Mouse (Mus musculus) heart, adult 8-10 months (tissue): Measurements from ENCODE around the gene Sema3a. TPM values are rescaled to one million over a fixed set of nuclear protein-coding genes. Genes with fewer than 3 reads are reported as not detected.

Experiments used
- DNase-seq: peaks from one replicate; pipeline ENCODE4 v3.0.0; 2022; ENCODE audit warnings: low spot score
- total RNA-seq, 4 experiments: library from RNA; stranded (reverse); gene quantifications; 2 replicates each; pipeline ENCODE4 v1.2.4; 2022

The Sema3a gene
- 1 to 10 TPM; 1.4 to 2.2 (median 1.9) TPM for total RNA-seq

DNA sequence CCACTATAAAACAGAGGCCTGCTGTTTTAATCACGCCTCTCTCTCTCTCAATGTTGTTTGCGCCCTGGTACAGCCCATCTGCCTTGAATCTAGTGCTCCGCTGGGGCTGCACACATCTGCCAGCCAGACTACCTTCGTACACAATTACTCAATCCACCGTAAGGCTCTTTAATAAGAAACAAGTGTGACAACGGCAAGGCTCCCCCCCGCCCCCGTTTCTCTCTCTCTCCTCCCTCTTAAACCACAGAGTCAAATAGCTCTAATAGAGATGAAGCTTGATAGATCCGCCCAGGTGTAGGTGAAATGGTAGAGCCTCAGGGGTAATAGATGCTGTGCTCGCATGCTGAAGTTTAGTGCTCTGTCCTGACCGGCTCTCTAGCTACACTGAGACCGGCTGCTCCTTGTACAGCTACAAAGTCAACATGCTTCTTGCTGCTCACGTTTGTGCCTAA is at the start of gene Sema3a:
Gene Sema3a, plus strand, starts transcription at position 174 of the 452 bp plus-strand sequence.
- DNase-seq, result no peak

DNA sequence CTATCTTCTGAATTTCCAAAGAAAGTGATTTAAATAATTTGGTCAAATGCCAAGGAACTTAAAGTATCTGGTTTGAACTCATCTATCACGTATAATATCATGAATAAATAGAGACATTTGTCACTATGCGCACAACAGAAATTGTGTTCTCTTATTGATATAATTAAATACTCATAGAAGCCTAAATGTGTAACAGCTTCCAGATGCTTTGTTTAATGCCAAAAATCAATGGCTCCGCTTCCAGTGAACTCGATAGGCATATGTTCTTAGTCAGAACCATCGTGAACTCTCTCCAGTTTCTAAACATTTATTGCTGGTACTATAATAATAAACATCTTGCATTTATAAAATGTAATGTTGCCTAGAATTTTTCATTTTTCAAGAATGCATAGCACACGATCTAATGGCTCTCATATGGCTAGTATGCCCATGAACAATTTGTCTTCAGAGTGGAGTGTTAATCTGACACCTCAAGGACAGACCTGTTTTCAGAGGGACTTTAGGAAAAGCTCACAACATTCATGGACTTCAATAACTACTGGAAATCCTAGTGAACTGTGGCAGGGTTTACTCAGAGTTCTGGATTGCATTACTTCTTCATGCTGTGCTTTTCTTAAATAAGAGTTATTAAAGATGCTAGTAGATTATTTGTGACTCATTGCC is 40.3 kb upstream of the Sema3a start:
- no peak for DNase-seq

DNA sequence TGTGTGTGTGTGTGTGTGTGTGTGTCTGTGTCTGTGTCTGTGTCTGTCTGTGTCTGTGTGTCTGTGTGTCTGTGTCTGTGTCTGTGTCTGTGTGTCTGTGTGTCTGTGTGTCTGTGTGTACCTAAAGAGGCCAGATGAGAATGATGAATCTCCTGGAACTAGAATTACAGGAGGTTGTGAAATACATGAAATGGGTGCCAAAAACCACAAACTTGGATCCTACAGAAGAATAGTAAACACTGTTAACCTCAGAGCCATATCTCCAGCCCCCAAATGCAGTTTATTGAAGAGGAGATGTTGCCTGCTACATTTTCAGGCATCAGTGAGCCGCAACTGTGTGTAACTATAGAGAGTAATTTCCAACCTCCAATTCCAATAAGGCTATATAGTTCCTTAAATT is 34.8 kb upstream of the Sema3a start:
- DNase-seq, result no peak

DNA sequence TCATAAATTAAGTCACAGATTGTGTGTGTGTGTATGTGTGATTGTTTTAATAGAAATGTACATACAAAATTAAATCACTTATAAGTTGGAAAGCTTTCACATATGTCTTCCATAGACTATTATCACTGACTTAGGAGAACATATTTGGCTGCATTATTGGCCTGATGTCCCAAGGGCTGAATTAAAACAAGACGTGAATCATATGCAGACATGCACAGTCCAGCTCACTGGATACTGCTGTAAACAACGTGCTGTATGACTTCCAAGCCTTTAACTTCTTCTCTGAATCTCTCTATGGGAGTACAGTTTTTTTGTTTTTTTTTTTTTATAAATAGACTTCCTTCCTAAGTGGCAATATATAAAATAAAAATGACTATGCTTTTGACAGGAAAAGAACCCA is 15.7 kb upstream of the Sema3a start:
- DNase-seq, result no peak

DNA sequence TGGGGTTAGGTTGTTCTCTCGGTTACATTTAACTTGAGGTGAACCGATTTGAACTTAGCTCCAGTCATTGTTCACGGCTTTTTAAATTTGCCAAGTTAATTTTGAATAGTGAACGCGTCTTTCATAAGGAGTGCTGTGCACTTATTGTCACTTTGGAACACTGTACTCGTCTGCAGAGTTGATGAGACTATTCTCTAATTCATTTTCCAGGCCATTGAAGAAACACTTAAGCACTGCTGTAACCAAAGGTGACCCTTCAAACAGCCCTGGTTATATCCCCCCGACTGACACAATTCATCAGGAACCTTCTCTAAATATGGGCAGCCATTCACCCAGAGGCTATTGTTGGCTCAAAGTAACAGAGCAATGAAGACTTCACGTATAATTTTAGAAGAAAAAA is 8.0 kb upstream of the Sema3a start:
- DNase-seq, result no peak

DNA sequence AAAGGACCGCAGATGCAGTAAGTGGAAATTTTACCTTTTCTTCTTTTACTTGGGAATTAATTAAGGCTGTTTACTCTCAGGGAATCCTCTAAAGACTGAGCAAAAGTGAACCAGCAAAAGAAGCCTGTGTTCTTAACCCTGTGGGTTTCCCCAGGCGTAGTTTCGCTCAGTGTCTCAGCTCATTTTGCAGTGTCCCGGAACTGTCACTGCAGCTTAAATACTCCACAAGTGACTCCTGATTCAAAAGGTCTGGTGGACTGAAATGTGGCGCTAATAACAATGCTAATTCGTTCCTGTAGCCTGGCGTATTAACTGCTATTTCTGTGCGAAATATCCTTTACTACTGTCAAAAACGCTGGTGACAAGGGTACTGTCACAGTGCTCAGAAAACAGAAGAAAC is 543 bp downstream of the Sema3a start:
- no peak for DNase-seq

DNA sequence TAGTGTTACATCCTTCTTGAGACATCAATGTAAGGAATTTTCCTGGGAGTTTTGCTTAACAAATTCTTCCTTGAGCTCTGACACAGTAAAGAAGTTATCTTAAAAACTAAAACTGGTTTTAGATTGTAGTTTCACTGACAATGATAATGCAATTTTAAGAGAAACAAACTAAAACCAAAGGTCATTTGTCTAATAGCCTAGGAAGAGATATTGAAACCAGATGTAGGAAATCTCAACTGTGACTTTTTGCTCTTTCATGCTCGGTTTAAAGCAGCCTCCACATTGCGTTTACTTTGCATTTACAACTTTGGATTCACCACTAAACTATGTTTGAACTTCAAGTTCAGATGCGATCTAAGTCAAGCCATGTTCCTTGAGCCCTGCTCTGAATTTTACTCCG is 982 bp downstream of the Sema3a start:
- DNase-seq, result no peak

DNA sequence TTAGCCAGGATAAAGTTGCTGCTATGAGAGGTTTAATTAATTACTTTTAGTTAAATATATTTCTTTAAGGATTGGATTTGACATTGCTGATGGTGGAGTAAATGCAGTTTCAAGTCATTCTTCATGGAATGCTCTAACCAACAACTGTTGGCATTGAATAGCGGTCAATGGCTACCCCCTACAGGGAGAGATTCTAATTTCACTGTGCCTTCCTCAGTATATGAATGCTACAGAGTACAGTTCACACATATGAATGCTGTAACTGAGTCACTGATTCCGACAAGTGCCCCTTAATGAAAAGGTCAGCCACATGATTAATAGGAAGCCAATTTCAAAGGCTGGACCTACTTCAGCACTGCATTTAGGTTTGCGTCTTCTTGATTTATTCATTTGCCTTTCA is 1.9 kb downstream of the Sema3a start:
- no peak for DNase-seq

DNA sequence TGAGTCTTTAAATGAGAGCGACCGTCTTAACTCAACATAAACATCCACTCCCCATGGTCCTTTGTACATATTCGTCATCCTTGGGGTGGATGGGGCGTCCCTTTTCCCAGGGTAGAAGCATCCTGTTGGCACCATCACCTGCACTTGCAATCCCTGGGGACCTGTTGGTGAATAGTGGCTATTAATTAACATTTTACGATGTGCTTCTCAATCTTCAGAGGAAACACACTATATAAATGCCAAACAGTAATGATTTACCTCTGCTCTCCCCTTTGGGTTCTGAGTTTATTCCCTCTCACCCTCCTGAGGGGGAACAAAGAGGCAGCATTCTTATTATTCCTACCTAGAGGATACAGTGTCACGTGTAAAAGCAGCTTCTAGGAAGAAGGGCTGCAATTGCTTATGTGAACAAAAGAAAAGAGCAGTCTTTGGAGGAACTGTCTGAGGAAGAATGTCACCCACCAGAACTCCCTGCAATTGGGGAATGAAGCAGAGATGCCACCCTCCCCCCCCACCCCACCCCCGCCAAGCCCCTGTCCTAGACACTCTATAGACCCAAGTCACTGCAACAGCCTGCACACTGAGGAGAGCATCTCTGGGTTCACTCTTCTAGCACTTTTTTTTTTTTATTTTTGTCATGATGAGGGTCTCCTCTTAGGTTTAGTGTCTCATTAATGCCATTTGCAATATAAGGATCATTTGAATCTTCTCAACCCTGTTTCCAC is 19.7 kb downstream of the Sema3a start:
- DNase-seq, result no peak

DNA sequence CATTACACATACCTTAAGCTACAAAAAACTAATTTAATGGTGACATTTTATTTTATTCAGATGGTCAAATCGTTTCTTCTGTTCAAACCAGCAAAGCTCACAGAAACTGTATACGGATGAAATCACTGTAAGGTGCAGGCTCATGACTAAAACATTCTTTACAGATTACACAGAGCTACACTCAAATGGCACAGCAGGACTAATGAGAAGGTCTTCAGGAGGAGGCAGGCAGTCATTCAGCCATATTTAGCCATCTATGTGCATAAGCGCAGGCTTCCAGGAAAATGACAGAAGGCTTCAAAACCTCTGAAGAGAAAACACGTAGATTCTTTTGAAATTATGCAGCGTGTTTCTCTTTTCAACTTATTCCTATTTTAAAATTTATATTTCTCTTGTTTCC is 24.7 kb downstream of the Sema3a start:
- no peak for DNase-seq

DNA sequence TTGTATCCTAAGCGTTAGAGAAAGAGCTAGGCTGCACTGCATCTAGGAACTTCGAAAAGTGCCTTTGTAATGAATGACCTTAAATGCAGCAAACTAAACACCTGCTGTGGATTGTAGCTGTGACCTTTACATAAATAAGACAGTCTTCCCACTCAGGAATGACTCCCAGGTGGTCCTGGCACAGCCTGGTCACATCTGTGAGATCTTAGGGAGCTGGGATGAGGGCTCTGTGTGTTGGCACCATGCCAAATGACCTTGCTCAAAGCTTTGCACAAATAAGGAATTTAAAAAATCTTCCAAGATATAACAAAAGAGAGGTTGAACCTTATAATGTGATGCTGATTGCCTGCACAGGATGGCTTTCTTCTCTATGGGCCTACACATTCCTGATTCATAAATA is 25.8 kb downstream of the Sema3a start:
- DNase-seq, result no peak

DNA sequence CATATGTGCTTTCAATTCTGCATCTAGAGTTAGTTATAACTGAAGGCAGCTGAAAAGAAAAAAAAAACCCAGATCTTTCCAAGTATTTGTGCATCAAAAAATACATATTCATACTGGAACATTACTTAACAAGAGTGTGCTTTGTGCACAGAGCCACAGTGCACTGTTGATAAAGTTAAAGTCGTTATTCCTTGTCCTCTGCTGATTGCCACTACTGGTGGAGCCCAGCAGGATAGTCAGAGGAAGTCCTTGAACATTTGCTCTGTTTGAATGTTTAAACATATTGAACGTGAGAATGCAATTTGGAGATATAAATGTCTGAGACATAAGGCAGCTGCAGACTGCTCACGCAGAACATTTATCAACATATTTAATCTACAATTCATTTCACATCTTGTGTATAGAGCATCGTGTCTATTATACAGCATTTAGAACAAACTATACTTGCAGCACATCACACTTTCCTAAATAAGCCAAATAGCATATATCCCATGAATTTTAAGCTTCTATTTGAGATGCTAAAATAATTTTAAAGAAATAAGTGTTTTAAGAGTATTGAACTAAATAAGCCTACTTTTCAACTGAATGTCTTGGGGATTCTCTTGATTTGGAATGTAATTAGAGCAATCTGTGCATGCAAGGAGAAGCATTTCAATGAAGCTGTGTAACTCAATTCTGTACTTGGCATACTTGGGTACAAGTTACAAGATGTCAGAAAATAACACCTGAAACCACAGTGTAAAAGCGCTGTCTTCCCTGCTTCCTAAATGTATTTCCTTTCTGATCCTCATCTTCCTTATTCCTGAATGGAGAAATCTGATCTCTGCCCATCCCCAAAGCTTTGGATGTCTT is 32.8 kb downstream of the Sema3a start:
- no peak for DNase-seq

DNA sequence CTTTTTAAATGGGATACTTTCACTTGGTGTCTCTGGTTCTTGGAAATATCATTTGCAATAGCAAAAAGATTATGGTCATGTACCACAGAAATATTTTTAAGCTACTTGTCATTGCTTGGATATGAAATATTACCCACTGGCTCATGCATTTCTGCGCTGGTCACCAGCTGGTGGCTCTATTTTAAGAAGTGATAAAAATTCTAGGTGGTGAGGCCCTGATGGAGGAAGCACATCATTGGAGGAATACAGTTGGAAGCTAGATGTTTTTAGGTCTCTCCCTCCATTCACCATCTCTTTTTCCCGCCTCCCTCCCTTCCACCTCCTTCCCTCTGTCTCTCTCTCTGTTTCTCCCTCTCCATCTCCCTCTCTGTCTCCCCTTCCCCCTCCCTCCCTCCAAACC is 57.0 kb downstream of the Sema3a start:
- DNase-seq, result no peak

DNA sequence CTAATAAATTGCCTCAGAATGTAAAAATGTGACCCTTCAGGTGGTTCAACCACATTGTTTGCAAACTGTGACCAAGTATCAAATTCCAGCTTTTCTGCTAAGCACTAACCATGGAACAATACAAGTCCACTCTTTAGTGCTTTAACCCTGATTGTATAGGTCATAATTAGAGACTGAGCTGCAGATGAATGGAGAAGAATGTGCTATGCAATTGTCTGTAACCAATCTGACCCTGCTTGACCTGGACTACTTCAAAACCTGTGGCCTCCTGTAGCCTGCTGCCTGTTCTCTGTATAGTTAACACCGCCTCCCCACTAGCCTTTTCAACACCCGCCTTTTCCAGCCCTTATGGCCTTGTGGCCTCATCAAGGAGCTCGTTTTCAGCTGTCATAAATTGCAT is 72.7 kb downstream of the Sema3a start:
- DNase-seq, result no peak

DNA sequence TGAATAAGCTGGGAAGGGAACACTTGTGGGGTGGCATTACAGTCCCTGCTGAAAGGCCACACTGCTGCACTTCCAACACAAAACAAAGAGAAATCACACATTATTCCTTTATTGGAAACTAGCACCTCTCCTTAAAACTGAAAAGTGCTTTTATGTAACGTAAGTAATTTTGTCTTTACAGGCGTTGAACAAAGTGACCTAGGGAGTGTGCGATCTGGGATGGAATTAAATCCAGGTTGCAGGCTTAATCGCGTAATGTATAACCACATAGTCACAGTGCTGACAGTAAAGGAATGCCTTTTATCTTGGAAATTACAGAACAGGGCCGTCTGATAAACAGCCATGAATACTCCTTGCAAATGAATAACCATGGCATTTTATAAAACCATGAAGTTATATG is 74.5 kb downstream of the Sema3a start:
- no peak for DNase-seq

DNA sequence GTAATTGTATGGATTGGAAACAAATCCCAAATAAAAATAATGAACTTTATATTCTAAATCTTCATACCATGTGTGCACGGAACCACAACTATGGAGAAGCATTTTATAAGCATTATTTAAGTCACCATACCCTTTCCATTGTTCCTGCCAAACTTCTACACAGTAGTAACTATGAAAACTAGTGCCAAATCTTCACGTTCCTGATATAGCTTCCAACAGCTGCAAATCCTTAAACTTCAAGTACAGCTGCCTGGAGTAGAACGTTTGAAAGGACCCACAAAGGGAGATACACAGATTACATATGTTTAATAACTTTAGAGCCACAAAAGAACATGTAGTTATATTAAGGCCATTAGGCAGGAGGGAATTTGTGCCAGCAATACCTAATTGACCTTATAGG is 130.1 kb downstream of the Sema3a start:
- DNase-seq, result no peak

DNA sequence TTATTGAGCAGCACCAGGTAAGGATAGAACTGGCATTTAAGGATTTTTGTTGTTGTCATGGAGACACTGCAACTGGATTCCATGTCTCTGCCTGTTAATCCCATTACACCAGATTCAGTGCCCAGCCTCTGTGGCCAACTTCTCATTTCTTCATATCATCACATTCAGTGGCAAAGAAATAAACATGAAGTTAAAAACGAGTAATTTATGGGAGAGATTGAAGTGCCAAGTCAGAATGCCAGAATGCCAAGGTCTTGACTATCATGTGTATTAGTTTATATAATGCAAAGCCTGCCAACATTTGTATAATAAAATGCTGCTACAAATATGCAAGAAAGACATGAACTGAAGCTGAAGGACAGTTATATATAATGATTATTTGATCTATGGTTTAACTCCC is 131.1 kb downstream of the Sema3a start:
- DNase-seq, result no peak

DNA sequence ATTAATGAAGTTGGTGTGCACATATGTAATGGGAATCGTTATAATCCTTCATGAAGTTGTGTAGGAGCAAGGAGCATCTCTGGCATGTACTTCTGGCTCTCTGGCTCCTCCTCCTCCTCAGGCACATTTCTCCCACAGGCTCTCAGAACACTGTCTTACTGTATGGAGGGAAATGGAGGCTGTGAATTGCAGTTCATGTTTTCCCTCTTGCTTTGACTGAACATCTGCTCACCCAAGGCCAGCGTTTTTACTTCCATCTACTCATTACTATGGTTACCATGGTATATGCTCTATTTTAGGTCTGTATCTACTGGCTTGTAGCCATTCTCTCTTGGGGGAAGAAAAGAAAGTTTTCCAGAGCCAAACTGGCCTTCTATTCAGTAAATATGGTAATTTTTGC is 137.9 kb downstream of the Sema3a start:
- DNase-seq, result no peak

DNA sequence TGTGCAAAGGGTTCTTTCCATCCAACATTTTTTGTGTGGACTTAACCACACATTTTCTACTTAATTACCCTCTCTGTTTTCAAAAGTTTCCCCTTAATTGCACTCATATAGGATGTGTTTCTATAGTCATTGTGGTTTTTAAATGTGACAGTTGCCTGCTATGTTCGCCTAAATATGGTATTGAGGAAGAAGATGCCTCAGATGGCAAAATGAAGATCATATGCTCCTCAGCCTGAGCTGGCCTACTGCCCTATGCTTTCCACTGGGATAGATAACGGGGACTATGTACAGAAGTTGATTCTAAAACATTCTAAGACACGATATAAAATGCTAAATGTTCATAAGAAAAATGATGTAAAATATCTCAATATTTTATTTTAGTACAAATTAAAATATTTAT is 138.3 kb downstream of the Sema3a start:
- no peak for DNase-seq

DNA sequence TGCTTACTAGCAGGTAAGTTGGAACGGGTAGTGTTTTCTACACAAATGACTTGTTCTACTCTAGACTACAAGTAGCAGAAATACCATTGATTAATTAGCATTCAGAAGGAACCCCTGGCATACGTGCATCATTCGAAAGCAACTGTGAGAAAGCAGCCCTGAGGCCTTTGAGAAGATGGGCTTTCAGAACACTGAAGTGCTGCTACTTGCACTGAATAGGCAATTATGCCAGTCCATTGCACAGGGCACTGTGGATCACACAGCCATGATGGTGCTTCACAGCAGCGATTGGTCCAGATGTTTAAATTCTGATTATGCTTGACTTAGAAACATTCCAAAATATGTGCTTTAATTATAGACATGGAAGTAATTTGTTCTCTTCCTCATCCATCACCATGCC is 187.5 kb downstream of the Sema3a start:
- DNase-seq, result no peak

DNA sequence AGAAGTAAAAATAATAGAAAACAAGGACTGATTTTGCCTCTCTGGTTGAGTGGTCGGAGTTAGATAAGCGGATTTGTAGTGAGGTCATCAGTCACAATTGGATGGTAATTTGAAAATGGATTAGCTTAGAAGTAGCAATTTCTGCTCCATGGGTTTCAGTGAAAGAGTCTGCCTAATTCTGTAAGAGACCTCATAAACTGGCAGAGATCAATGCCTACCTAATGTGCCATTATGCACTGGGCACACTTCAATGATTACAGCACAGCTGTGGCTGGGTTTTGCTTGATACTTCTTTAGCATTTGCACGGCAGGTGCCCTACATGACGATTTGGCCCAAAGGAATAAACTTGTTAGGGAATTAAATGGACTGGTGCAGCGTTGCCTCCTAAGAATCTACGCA is 188.8 kb downstream of the Sema3a start:
- no peak for DNase-seq

DNA sequence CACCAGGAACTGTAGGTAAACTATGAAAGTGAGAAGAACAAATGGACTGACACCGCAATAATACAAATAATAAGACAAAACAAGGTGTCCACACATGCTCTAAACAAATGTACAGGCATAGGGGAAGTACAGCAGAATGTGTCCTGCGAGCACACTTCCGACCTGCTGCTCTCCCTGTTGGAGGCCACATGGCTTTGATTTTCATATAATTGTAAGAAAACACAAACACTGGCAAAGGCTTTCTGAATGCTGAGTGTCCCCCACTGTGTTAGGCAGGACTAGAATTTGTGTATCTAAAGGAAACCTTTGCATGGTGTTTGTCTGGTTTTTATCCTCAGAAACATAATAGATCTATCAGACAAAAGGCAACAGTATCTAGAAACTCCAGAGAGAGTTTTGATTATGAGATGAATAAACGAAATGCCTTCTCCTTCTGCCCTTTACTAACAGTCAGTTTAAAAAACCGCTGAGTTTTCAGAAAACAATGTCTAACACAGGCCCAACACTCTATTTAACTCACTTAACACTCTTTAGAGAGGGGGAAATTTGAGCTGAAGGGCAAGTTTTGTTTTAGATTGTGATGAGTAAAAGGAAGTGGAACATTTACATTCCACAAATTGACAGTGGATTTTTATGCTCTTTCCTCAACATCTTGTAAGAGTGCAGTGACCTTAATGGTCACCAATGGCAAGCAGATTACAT is 193.7 kb downstream of the Sema3a start:
- DNase-seq, result no peak
